Mouse (Mus musculus): Measurements from ENCODE around the gene Pycard. TPM values are rescaled to one million over a fixed set of nuclear protein-coding genes. Genes with fewer than 3 reads are reported as not detected.
A peak's percentile ranks its signal among the peaks of the same experiment; 100 is the strongest.
"Not testable (repeated sequence)": the region's sequence is repeated elsewhere in the genome, so short reads cannot be mapped to it uniquely, and the experiment has no call there.

Gene Pycard
- polyA plus RNA-seq (2017; shearing (Covaris generic)), result 100 to 1,000 TPM; 247 to 260 TPM

GRCm38 (mm10) chr7:127993341-127993977 is at the start of gene Pycard:
Gene Pycard (minus strand): TSS chr7:127993867.
- peak; percentile 93 for ATAC-seq

- not testable (repeated sequence) for ATAC-seq
Observed at GRCm38 (mm10) chr7:128042161-128042820, 48.6 kb upstream of the Pycard start.

GRCm38 (mm10) chr7:128033616-128034015 is 39.9 kb upstream of the Pycard start:
- ATAC-seq, result no peak

- no peak for ATAC-seq
Observed at GRCm38 (mm10) chr7:128032989-128033293, 39.3 kb upstream of the Pycard start.

GRCm38 (mm10) chr7:128032290-128032988 is 38.8 kb upstream of the Pycard start:
- ATAC-seq, result no peak

GRCm38 (mm10) chr7:128031403-128031976 is 37.8 kb upstream of the Pycard start:
- ATAC-seq, result no peak

GRCm38 (mm10) chr7:128025381-128025780 is 31.7 kb upstream of the Pycard start:
- no peak for ATAC-seq

- no peak for ATAC-seq
Observed at GRCm38 (mm10) chr7:128024932-128025331, 31.3 kb upstream of the Pycard start.

- no peak for ATAC-seq
Observed at GRCm38 (mm10) chr7:128024364-128024763, 30.7 kb upstream of the Pycard start.

- no peak for ATAC-seq
Observed at GRCm38 (mm10) chr7:128023565-128023964, 29.9 kb upstream of the Pycard start.

- no peak for ATAC-seq
Observed at GRCm38 (mm10) chr7:128022974-128023373, 29.3 kb upstream of the Pycard start.

GRCm38 (mm10) chr7:128019187-128019586 is 25.5 kb upstream of the Pycard start:
- no peak for ATAC-seq

GRCm38 (mm10) chr7:128018275-128018674 is 24.6 kb upstream of the Pycard start:
- no peak for ATAC-seq

- ATAC-seq, result no peak
Observed at GRCm38 (mm10) chr7:128016650-128017049, 23.0 kb upstream of the Pycard start.

GRCm38 (mm10) chr7:128016134-128016533 is 22.5 kb upstream of the Pycard start:
- not testable (repeated sequence) for ATAC-seq

- ATAC-seq, result no peak
Observed at GRCm38 (mm10) chr7:128013116-128013515, 19.4 kb upstream of the Pycard start.

GRCm38 (mm10) chr7:128012136-128012780 is 18.6 kb upstream of the Pycard start:
- ATAC-seq, result no peak

GRCm38 (mm10) chr7:128009715-128010340 is 16.2 kb upstream of the Pycard start:
- no peak for ATAC-seq

GRCm38 (mm10) chr7:128006193-128006592 is 12.5 kb upstream of the Pycard start:
- ATAC-seq, result no peak

- no peak for ATAC-seq
Observed at GRCm38 (mm10) chr7:128004487-128005362, 11.1 kb upstream of the Pycard start.

GRCm38 (mm10) chr7:128004150-128004486 is 10.5 kb upstream of the Pycard start:
- ATAC-seq, result no peak

- no peak for ATAC-seq
Observed at GRCm38 (mm10) chr7:128003688-128004087, 10.0 kb upstream of the Pycard start, which contains the start of gene Trim72. Gene Trim72 (plus strand): TSS chr7:128003949.
